Mouse (Mus musculus) C2C12 (cell line): ENCODE data around the gene BC051665. TPM values are rescaled to one million over a fixed set of nuclear protein-coding genes. Genes with fewer than 3 reads are reported as not detected.

Experiments used
- H3K27me3 ChIP-seq: one replicate; pipeline ENCODE4 v1.6.1; 2011; ENCODE audit not compliant: control insufficient read depth, insufficient read depth, insufficient read length
- H3K36me3 ChIP-seq: one replicate; pipeline ENCODE4 v1.6.1; 2011; ENCODE audit not compliant: control insufficient read depth, insufficient read depth
- H3K4me3 ChIP-seq: one replicate; pipeline ENCODE4 v1.5.1; 2011; ENCODE audit warnings: mild to moderate bottlenecking, control low read depth; ENCODE audit not compliant: poor library complexity, insufficient read depth, severe bottlenecking
- H3K79me2 ChIP-seq: one replicate; pipeline ENCODE4 v1.6.1; 2011; ENCODE audit not compliant: control insufficient read depth, insufficient read depth
- H3K79me3 ChIP-seq: one replicate; pipeline ENCODE4 v1.6.1; 2011; ENCODE audit warnings: low read depth, control low read depth
- H3ac ChIP-seq: one replicate; pipeline ENCODE3; 2011; ENCODE audit warnings: low read depth; ENCODE audit not compliant: control insufficient read depth, insufficient read length
- CEBPB ChIP-seq: IDR thresholded peaks from one replicate; pipeline ENCODE4 v1.6.1; 2011; ENCODE audit warnings: low read depth, mild to moderate bottlenecking, control low read depth, moderate library complexity
- CTCF ChIP-seq: IDR thresholded peaks from one replicate; pipeline ENCODE4 v1.5.1; 2011; ENCODE audit not compliant: control insufficient read depth, insufficient read depth, insufficient read length
- FOSL1 ChIP-seq: IDR thresholded peaks from one replicate; pipeline ENCODE4 v1.8.0; 2011; ENCODE audit warnings: mild to moderate bottlenecking, low read length; ENCODE audit not compliant: poor library complexity, insufficient read depth, severe bottlenecking
- MAX ChIP-seq: IDR thresholded peaks from one replicate; pipeline ENCODE4 v1.6.1; 2011; ENCODE audit warnings: mild to moderate bottlenecking, control low read depth
- MYOD1 ChIP-seq: IDR thresholded peaks from one replicate; pipeline ENCODE4 v1.6.1; 2011; ENCODE audit warnings: low read depth; ENCODE audit not compliant: control insufficient read depth, insufficient read length
- MYOG ChIP-seq: IDR thresholded peaks from one replicate; pipeline ENCODE4 v1.6.1; 2011; ENCODE audit not compliant: control insufficient read depth, insufficient read length; ENCODE audit errors: extremely low read depth
- USF1 ChIP-seq: IDR thresholded peaks from one replicate; pipeline ENCODE4 v1.6.1; 2011; ENCODE audit warnings: low read depth, mild to moderate bottlenecking, control low read depth, moderate library complexity
- polyA plus RNA-seq: library from polyadenylated mRNA; unstranded; fragments of >200 nt; fragmentation: generic; extraction: Trizol; gene quantifications from one replicate; pipeline ENCODE4 v1.2.1, GENCODE M21; 2012; ENCODE audit warnings: missing spikeins

The BC051665 gene
- polyA plus RNA-seq, 1 experiment, result not detected

DNA sequence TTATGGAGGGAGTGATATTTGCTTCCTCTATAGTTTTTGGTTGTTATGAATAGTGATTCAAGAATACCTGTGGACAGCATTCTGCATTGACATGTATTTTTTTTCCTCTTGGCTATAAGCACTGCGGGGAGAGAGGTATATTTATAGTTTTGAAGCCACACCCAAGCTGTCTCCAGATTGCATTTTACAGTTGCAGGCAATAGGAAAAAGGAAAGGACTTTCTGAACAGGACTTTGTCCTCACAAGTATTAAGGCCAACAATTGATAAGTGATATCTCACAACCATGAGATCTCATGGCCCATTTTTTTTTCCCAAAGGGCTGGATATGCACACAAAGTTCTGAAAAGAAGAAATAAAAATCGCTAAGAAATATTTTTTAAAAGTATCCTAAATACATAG lies 23.5 kb upstream of the BC051665 start:
- Histone ChIP-seq H3ac (no peak overlapping the region), H3K36me3 (no peaks in the 10 kb centered on the region), H3K79me2 (no peaks in the 10 kb centered on the region), H3K79me3 (no peaks in the 10 kb centered on the region), H3K27me3 (no peaks in the 10 kb centered on the region), H3K4me3 (no peak overlapping the region)
- no peak for TF ChIP-seq USF1
- no peak for TF ChIP-seq CTCF
- TF ChIP-seq CEBPB, result no peak
- no peak for TF ChIP-seq FOSL1

DNA sequence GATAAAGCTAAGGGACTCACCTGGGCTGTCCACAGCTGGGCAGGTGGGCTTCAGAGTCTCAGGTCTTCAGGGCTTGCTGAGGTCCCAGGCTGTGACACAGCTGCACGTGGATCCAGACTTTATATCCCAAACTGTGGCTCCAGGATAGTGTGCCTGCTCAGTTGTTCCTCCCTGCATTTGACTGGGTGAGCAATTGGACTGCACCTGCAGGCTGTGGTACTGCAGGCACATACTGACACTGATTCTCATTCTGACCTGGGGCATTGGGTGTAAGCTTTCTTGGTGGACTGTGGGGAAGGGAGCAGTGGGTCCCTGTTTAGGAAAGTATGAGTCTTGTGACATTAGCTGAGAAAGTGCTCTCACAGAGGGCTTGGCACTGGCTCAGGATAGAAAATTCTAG lies 16.6 kb upstream of the BC051665 start, which contains the start of gene Ctsll3:
TSS of gene Ctsll3 (minus strand) at position 101 of the 400 bp plus-strand sequence.
- H3K79me2 ChIP-seq, result no peaks in the 10 kb centered on the region
- TF ChIP-seq MAX, result no peak
- no peak for TF ChIP-seq CEBPB
- no peak for TF ChIP-seq MYOD1
- TF ChIP-seq CTCF, result no peak
- TF ChIP-seq USF1, result no peak
- no peak for TF ChIP-seq MYOG
- no peak for TF ChIP-seq FOSL1
- no peak within 1 kb of the TSS for H3ac ChIP-seq
- H3K27me3 ChIP-seq, result no peaks in the 10 kb centered on the region
- H3K36me3 ChIP-seq, result no peaks in the 10 kb centered on the region
- no peak within 1 kb of the TSS for H3K4me3 ChIP-seq
- no peaks in the 10 kb centered on the region for H3K79me3 ChIP-seq

DNA sequence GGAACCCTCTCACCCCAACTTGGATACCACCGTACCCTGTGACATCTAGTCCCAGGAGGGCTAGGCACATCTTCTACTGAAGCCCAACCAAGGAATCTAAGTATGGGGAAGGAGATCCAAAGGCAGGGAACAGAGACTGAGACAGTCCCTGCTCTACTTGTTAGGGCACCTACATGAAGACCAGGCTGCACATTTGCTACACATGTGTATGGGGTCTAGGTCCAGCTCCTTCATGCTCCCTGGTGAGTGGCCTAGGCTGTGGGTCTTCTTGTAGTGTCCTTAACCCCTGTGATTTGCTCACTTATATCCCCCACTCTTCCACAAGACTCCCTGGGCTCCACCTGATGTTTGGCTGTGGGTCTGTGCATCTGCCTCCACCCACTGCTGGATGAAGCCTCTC lies 3.3 kb upstream of the BC051665 start:
- H3ac ChIP-seq, result no peak overlapping the region
- H3K36me3 ChIP-seq, result no peaks in the 10 kb centered on the region
- H3K4me3 ChIP-seq, result no peak overlapping the region
- TF ChIP-seq USF1, result no peak
- no peak for TF ChIP-seq MAX
- TF ChIP-seq MYOD1, result no peak
- no peak for TF ChIP-seq CEBPB
- no peak for TF ChIP-seq MYOG
- TF ChIP-seq FOSL1, result no peak
- TF ChIP-seq CTCF, result no peak
- no peaks in the 10 kb centered on the region for H3K27me3 ChIP-seq
- no peaks in the 10 kb centered on the region for H3K79me3 ChIP-seq
- H3K79me2 ChIP-seq, result no peaks in the 10 kb centered on the region

DNA sequence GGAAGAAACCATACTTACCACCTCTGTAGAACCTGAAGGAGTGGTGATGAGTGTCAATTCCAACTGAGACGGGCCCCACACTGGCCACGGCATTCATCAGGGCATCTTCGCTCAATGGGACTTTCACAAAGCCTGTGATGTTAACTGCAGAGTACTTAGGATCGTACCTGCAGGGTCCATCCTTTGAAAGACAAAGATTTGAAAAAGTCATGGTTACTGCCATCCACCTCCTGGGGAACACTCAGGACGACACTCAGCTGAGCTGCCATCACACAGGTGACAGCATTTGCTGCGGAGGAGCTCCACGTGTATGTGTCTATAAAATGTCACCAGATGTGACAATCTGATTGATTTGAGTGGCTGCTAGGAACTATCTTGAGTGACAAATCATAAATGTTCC lies 2.9 kb downstream of the BC051665 start:
- Histone ChIP-seq H3K79me2 (no peaks in the 10 kb centered on the region), H3K27me3 (no peaks in the 10 kb centered on the region), H3ac (no peak overlapping the region), H3K79me3 (no peaks in the 10 kb centered on the region), H3K36me3 (no peaks in the 10 kb centered on the region), H3K4me3 (no peak overlapping the region)
- no peak for TF ChIP-seq MAX

DNA sequence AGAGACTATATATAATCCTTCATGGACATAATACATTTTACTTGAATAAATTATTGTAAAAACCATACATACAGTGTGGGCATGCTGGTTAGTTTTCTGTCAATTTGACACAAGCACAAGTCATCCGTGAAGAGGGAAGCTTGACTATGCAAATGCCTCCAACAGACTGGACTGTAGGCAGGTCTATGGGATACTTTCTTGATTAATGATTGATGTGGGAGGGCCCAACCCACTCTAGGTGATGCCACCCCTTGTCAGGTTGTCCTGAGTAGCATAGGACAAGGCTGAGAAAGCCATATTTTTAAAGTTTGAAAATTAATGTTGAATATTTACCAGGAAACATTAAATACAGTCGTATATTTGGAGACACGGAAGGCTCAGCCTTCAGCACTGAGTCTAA lies 5.6 kb downstream of the BC051665 start:
- no peak overlapping the region for H3K4me3 ChIP-seq
- no peaks in the 10 kb centered on the region for H3K79me2 ChIP-seq
- no peaks in the 10 kb centered on the region for H3K79me3 ChIP-seq
- no peaks in the 10 kb centered on the region for H3K36me3 ChIP-seq
- no peak overlapping the region for H3ac ChIP-seq
- H3K27me3 ChIP-seq, result no peaks in the 10 kb centered on the region
- TF ChIP-seq MYOD1, result no peak
- TF ChIP-seq MAX, result no peak
- no peak for TF ChIP-seq CTCF
- no peak for TF ChIP-seq CEBPB

DNA sequence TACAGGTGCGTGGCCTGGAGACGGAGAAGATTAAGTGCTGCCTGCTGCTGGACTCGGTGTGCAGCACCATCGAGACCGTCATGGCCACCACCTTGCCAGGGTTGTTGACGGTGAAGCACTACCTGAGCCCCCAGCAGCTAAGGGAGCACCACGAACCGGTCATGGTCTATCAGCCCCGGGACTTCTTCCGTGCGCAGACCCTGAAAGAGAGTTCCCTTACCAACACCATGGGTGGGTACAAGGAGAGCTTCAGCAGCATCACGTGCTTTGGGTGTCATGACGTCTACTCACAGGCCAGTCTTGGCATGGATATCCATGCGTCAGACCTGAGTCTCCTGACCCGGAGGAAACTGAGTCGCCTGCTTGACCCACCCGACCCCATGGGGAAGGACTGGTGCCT lies 25.0 kb downstream of the BC051665 start:
- Histone ChIP-seq H3K27me3 (no peaks in the 10 kb centered on the region), H3K79me3 (no peaks in the 10 kb centered on the region), H3K79me2 (no peaks in the 10 kb centered on the region), H3K36me3 (no peaks in the 10 kb centered on the region), H3K4me3 (no peak overlapping the region), H3ac (no peak overlapping the region)
- no peak for TF ChIP-seq USF1
- TF ChIP-seq CTCF, result no peak
- TF ChIP-seq CEBPB, result no peak
- TF ChIP-seq FOSL1, result no peak
- TF ChIP-seq MAX, result no peak
